Mouse (Mus musculus): ENCODE measurements at regions not wholly inside any gene's neighbourhood (a gene's known extent, or its start where the extent isn't known, plus 50 kb on each side); places are given as distances from the start of the nearest gene placed in this dataset.

DNA sequence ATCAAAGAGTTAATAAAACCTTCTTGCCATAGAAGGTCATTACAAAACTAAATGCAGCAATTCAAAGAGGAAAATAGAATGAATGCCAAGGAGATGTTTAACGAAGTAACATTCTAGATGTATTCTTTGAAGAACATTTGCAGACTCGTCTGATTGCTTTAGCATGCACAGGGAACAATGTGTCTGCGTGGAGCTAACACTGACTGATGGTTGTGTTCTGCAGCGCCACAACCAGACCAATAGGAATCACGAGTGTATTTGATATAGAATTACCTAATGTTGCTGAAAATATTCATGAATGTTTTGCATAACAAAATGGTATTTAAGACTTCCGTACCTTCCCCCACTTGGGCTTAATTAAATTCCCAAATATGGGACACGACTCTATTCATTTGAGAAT is 200.3 kb upstream of the Tmem161b start:
- TF ChIP-seq POLR2A (IDR thresholded peaks at IDR 0.05; ENCODE audit: low read depth, low read length) = no peak
- no peak for TF ChIP-seq CTCF (conservative IDR thresholded peaks at IDR 0.05; ENCODE audit: insufficient read depth, insufficient read length, low read depth, low read length)
